Mouse (Mus musculus) neutrophil, adult 83 days (primary cell): ENCODE measurements around the gene Olfr1118. TPM values are rescaled to one million over a fixed set of nuclear protein-coding genes. Genes with fewer than 3 reads are reported as not detected.

Source experiments
- total RNA-seq, 2 experiments: library from RNA; stranded (reverse); gene quantifications; one replicate each; pipeline ENCODE4 v1.2.4; 2023

Olfr1118 gene
- total RNA-seq = not detected

GRCm38 (mm10) chr2:87307281-87307680 is at the start of gene Olfr1118:
TSS of gene Olfr1118 (plus strand) at chr2:87307581.

GRCm38 (mm10) chr2:87267234-87267633 is 40.1 kb upstream of the Olfr1118 start, which contains the start of gene Olfr1116:
TSS of gene Olfr1116 (plus strand) at chr2:87267534.

GRCm38 (mm10) chr2:87354515-87354914 is 47.1 kb downstream of the Olfr1118 start, which contains the start of gene Olfr1120:
TSS of gene Olfr1120 (plus strand) at chr2:87354815.

Other genes with a start within 250 kb of the Olfr1118 start
- gene Olfr1107, start 231.8 kb upstream of the Olfr1118 start, total RNA-seq = not detected
- not detected for gene Olfr1109, start 211.6 kb upstream of the Olfr1118 start, total RNA-seq
- gene Olfr259, start 193.0 kb upstream of the Olfr1118 start, total RNA-seq = not detected
- not detected for gene Olfr1110, start 167.3 kb upstream of the Olfr1118 start, total RNA-seq
- gene Olfr1111, start 155.0 kb upstream of the Olfr1118 start, total RNA-seq = not detected
- gene Olfr1112, start 119.8 kb upstream of the Olfr1118 start, total RNA-seq = not detected
- not detected for gene Olfr1113, start 98.6 kb upstream of the Olfr1118 start, total RNA-seq
- gene Olfr1115, start 59.6 kb upstream of the Olfr1118 start, total RNA-seq = not detected
- gene Olfr1116, start 40.0 kb upstream of the Olfr1118 start, total RNA-seq = not detected
- not detected for gene Olfr1120, start 47.2 kb downstream of the Olfr1118 start, total RNA-seq
- gene Olfr1121, start 62.3 kb downstream of the Olfr1118 start, total RNA-seq = not detected
- not detected for gene Olfr1122, start 78.3 kb downstream of the Olfr1118 start, total RNA-seq
- gene Olfr1123, start 109.1 kb downstream of the Olfr1118 start, total RNA-seq = not detected
- gene Olfr1124, start 122.7 kb downstream of the Olfr1118 start, total RNA-seq = not detected
- not detected for gene Olfr1126, start 146.4 kb downstream of the Olfr1118 start, total RNA-seq
- gene Pramel7, start 189.5 kb downstream of the Olfr1118 start, total RNA-seq = not detected
- not detected for gene Pramel6, start 199.0 kb downstream of the Olfr1118 start, total RNA-seq
- gene Olfr153, start 224.2 kb downstream of the Olfr1118 start, total RNA-seq = not detected
- gene Olfr1128, start 238.0 kb downstream of the Olfr1118 start, total RNA-seq = not detected